Mouse (Mus musculus) left cerebral cortex, postnatal 36 days (tissue): ENCODE data around the gene Ptprs. TPM values are rescaled to one million over a fixed set of nuclear protein-coding genes. Genes with fewer than 3 reads are reported as not detected.

ENCODE experiments used
- DNase-seq, 2 experiments: peaks; one replicate each; pipeline ENCODE4 v3.0.0; 2021 to 2022; ENCODE audit warnings: low spot score in 2 of 2, mixed read lengths in 1 of 2
- intact Hi-C: fragments of 180-260 bp; cut with DNase I; formaldehyde crosslinking; loops from one replicate; pipeline ENCODE4 v1.15.1; 2025
- total RNA-seq, 2 experiments: library from RNA; stranded (reverse); gene quantifications; 2 replicates each; pipeline ENCODE4 v1.2.3; 2021

Gene Ptprs
- total RNA-seq, 2 experiments from 2014 or later = 576 to 675 TPM

DNA sequence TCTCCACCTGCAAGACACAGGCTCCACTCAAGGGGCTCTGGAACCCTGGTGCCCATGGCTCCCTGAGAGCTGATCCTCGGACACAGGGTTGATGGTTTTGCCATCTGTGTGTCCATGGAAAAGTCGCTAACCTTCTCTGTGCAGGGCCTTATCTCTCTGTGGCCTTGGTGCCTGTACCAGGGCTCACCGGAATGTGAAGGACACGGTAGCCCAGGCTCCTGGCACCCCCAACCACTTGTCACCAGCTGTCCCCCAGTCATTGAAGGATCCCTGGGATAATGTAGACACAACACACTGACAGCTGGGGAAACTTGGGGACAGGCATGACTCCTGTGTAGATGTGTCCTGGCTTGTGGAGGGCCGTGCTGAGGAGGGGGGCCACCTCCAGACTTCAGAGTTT, 5.1 kb downstream of the Ptprs start:
- intact Hi-C loops = no loop called here
- DNase-seq = no peak

- no peak for DNase-seq
- intact Hi-C loops = no loop called here
Observed at GRCm38 (mm10) chr17:56470571-56470970, 5.7 kb downstream of the Ptprs start.

DNA sequence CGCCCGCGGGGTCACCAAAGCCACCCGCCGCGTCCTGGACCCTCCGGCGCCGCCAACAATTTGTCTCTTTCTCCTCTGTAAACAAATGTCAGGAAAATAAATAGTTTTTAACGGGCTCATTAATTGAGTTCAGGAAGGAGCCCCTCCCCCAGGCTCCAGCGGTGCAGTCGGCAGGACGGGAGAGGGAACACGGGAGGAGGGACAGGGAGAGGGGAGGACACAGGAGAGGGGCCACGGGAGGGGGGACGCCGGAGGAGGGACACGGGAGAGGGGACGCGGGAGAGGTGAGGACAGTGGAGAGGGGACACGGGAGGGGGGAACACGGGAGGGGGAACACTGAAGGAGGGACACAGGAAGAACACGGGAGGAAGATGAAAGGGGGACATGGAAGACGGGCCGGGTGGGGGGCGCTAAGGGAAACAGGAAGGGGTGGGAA, 6.3 kb downstream of the Ptprs start:
- no peak for DNase-seq
- intact Hi-C loops = no loop called here

DNA sequence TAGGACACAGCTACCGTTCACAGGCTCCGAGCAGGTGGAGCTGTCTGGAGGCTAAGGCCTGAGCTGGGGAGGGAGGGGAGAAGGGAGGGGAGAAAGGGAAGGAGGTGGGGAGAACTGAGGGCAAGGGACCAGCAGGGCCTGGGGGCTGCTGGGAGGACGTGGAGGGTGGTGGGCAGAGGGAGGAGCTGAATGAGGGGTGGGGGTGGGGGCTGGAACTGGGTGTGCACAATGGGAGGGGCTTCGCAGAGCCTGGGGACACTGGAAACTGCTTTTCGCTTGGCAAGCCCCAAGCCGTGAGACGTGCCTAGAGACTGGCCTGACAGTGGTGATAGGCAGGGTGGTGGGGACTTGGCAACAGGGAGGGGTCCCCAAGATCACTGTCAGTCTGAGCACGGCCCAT, 7.0 kb downstream of the Ptprs start:
- intact Hi-C loops = no loop called here
- no peak for DNase-seq

DNA sequence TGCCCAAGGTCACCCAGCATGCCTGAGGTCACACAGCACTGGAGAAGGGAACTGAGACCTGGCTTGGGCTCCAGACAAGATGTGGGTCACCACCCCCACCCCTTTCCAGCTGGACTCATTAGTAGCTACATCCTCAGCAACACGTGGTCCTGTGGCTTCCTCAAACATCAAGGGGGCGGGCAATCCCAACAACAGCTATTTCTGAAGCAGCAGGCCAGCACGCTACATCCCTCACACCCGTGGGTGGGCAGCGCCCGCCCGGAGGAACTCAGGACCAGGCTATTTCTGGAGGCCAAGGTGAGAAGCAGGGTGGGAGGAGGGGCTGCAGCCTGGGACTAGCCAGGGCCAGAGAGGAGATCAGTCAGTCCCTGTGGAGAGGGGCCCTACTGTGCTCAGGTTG, 7.4 kb downstream of the Ptprs start:
- intact Hi-C loops = no loop called here
- peak; percentile 63 to 65 for DNase-seq

DNA sequence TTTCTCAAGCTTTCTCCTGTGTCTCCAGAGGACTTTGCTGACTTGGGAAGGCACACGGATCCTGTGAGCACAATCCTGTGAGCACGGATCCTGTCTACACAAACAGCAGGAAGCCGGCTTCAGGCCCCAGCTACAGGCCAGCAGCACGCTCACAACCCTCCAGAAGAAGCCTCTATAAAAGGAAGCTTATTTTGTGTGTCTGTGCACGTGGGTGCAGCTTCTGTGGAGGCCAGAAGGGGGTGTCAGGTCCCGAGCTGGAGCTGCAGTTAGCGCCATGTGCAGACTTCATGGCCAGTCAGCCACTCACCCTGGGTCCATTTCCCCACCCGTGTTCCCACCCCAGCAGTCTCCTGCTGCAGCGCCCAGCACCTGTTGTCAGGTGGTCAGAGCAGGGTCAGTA, 7.9 kb downstream of the Ptprs start:
- no peak for DNase-seq
- intact Hi-C loops = no loop called here

DNA sequence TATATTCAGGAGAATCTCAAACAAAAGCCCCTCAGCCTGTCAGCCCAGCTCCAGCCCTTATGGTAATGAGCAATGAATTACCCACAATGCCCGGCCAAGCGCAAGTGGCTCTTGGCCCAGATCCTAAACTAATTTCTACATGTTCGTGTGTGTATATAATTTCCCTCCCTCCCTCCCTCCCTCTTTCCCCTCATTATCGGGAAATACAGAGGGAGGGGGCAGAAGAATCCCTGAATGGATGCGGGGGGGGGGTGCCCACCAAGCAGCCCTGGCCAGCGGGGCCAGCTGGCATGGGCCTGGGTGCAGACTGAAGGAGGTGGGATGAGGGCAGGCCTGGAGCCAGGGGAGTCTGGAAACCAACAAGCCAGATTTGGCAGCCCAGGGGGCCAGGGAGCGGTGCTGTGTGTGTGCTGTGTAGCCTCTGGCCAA, 8.8 kb downstream of the Ptprs start:
- no peak for DNase-seq
- intact Hi-C loops = no loop called here

DNA sequence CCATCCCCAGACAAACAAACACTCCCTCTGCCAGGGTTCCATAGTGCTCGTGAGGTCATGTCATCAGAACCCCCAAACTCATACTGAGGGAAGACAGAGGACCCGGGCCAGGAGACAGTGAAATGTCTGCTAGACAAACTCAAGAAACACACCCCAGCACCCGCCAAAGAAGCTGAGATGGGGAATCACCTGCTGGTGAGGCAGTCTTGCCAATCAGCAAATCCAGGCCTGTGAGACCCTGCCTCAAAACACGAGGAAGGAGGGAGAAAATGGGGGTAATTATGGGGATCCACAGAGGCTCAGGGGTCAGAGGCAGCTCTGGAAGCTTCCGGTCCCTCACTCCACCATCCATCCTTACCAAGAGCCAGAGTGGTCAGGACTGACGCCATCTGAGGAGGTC, 9.5 kb downstream of the Ptprs start:
- intact Hi-C loops = no loop called here

GRCm38 (mm10) chr17:56464817-56465216, 11.5 kb downstream of the Ptprs start:
- intact Hi-C loops = loop anchor here (5.0 kb wide), 1 partner anchor 38 kb away; no protein-coding TSS in a partner anchor

More for the DNA sequence above, 9.5 kb downstream of the Ptprs start:
- DNase-seq = no peak

GRCm38 (mm10) chr17:56464345-56464744, 11.9 kb downstream of the Ptprs start:
- intact Hi-C loops = loop anchor here (5.0 kb wide), 1 partner anchor 37 kb away; no protein-coding TSS in a partner anchor
- DNase-seq = no peak

More at GRCm38 (mm10) chr17:56464817-56465216, 11.5 kb downstream of the Ptprs start:
- DNase-seq = no peak

DNA sequence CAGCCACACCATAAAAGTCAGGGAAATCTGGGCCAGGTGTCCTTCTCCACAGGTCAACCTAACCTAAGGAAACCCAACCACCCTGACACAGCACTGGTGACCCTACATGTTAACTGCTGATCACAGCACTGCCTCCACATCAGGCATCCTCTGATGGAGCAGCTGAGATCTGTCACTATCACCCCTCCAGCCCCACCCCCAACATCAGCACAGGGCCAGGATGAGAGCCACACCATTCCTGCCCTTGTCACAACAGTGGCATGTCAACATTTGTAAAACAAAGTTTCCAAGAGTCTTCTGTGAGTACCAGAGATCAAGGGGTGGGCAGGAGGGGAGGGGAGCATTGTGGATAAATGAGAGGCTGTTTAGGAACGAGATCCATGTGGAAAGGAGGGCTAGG, 12.8 kb downstream of the Ptprs start:
- DNase-seq = no peak
- intact Hi-C loops = loop anchor here (5.0 kb wide), 1 partner anchor 36 kb away; no protein-coding TSS in a partner anchor

DNA sequence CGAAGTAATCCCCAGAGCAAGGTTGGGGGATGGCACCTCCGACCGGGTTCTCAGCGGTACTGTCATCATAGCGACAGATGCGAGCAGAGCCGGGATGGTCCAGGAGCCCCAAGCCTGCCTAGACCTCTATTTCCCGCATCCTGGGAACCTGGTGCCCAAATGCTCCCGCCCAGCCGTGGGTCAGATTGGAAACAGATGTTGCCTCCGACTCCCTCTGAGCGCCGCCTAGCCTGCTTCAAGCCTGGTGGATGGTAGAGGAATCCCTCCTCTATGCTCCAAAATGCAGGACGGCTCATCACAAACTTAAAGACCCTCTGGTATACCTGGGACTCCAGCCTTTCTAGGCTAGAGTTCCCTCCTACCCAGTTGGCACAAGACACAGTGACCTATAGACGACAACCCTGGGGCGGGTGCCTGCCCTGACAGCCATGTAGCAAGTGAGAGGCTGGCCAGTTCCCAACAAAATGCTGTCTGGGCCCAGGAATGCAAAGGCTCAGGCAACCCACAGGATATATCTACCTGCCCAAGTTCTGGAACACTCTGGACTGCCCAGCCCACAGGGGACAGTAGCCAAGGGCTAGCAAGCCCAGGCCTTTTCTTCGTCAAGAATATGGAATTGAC, 13.3 kb downstream of the Ptprs start:
- intact Hi-C loops = loop anchor here (5.0 kb wide), 1 partner anchor 36 kb away; no protein-coding TSS in a partner anchor
- no peak for DNase-seq

DNA sequence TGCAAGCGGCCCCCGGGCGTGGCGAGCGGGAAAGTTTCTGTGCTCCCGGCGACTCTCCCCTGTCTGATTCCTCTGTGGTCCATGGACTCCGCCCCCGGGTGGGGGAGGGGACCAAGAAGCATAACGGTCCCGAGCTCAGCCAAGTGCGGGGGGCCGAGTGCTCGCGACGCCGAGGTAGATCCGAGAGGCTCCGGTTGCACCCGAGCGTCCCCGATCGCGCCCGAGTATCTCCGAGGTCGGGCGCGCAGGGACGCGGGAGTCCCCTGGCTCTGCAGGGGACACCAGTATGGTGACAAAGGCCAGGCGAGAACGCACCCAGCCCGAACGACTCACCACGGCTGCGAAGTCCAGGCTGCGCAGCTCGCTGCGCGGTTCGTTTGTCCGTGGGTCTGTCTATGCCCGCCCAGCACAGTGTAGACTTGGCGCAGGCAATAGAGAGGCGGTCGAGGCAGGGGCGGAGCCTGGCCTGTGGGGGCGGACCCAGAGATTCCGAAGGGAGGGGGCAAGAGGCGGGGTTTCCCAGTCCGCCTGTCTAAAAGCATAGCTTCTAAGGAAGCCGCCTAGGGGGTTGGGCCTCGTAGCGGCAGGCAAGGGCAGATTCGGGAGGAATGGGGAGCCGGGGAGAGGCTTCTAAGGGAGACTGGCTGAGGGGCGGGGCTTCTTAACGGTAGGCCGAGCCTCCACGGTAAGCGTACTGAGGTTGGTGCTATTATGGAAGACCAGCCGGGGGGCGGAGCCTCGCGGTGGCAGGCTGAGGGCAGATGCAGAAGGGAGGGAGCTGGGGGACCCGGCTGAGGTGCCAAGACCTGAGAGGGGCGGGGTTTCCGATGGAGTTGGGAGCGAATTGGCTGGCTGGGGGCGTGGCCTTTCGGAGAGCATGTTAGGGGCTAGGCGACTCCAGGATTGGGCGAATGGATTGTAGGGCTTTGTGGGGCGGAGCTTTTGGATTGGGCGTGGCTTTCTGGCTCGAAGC, 14.2 kb downstream of the Ptprs start:
- DNase-seq = peak; percentile 93 to 94
- intact Hi-C loops = loop anchor here (5.0 kb wide), 1 partner anchor 35 kb away; no protein-coding TSS in a partner anchor

- intact Hi-C loops = loop anchor here (5.0 kb wide), 1 partner anchor 34 kb away; no protein-coding TSS in a partner anchor
Observed at GRCm38 (mm10) chr17:56460876-56461275, 15.4 kb downstream of the Ptprs start.

DNA sequence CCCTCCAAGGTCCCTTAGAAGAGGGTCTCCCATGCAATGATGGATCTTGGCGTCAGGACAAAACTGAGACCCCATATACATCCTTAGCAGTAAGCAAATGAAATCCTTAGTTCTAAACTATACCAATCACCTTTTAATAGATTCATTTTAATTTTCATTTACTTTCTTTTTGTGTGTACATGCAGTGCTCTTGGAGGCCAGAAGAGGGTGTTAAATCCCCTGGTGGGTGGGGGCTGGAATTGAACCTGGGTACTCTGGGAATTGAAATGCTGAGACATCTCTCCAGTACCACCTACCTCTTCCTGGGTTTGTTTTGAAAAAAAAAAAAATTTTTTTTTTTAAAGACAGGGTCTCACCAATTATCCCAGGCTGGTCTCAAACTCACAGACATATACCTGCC, 18.8 kb downstream of the Ptprs start:
- intact Hi-C loops = no loop called here

More at GRCm38 (mm10) chr17:56460876-56461275, 15.4 kb downstream of the Ptprs start:
- DNase-seq = no peak

DNA sequence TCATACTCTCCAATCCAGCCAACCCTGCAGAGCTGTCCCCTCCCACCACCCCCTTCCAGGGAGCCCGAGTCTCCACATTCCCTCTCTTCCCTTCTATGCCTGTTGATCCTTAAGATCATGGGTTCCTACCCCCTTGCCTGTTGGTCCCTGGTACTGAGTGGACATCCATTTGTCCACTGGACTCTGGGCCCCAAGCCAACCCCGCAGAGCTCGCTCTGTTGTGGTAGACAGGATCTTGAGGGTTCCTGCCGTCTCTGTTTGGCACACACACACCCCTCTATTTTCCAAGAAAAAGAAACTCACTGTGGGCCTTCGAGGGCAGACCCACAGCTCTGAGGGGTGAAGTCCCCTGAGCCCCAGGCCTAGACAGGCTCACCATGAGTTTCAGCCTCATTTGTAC, 19.9 kb downstream of the Ptprs start:
- intact Hi-C loops = no loop called here
- DNase-seq = no peak

More for the DNA sequence above, 18.8 kb downstream of the Ptprs start:
- DNase-seq = no peak

GRCm38 (mm10) chr17:56453689-56454088, 22.6 kb downstream of the Ptprs start:
- DNase-seq = no peak
- intact Hi-C loops = no loop called here

DNA sequence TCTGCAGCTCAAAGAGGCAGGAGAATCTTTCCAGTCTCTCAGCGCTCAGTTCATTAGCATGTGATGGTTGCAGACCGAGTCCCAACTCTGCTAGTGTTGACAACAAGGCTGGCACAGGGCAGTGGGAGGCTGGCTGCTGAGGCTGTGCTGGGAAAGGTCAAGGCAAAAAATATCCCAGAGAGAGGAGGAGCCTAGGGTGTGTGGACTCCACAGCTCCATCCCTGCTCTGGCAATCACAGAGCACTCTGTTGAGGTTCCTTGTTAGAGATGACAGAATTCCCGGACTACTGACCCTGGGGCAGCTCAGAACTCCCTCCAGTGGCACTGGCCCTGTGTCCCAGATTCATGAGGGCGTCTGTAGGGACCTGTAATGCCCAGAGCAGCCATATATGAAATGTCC, 23.0 kb downstream of the Ptprs start:
- no peak for DNase-seq
- intact Hi-C loops = no loop called here

GRCm38 (mm10) chr17:56447716-56448115, 28.6 kb downstream of the Ptprs start:
- intact Hi-C loops = no loop called here

DNA sequence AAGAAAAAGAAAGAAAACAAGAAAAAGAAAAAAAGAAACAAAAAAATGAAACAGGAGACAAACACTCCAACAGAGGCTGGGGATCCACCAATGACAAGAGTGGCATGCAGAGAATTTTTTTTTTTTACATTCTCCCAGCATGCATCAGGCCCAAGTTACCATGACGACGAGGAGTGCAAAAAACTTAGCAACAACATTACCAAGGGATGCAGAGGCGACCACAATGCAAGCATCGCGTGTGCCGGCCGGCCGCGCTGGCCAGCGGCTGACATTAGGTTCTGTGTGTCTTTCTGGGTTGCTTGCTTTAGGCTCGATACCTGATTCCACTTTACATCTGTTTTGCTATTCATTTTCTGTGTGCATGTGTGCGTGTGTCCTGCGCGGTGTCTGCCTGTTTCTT, 30.9 kb downstream of the Ptprs start:
- peak in 1 of 2 experiments; percentile 56 for DNase-seq
- intact Hi-C loops = no loop called here

More at GRCm38 (mm10) chr17:56447716-56448115, 28.6 kb downstream of the Ptprs start:
- DNase-seq = no peak
